Mouse (Mus musculus) forebrain, embryonic 10.5 days (tissue): ENCODE measurements at regions not wholly inside any gene's neighbourhood (a gene's known extent, or its start where the extent isn't known, plus 50 kb on each side); places are given as distances from the start of the nearest gene placed in this dataset.

Experiments
- DNase-seq: peaks from one replicate; pipeline ENCODE4 v3.0.0-alpha.2; 2017; ENCODE audit warnings: low spot score; ENCODE audit errors: extremely low spot score
- H3K27ac ChIP-seq: fragments of 300-500 bp; sonication (generic); 2 replicates; pipeline ENCODE4 v1.5.1; 2016; ENCODE audit warnings: mild to moderate bottlenecking
- H3K27me3 ChIP-seq: fragments of 300-500 bp; sonication (generic); 2 replicates; pipeline ENCODE4 v1.6.1; 2016; ENCODE audit warnings: mild to moderate bottlenecking; ENCODE audit not compliant: poor library complexity, severe bottlenecking
- H3K36me3 ChIP-seq: fragments of 300-500 bp; sonication (generic); replicated peaks from 2 replicates; pipeline ENCODE4 v1.6.1; 2016; ENCODE audit warnings: mild to moderate bottlenecking, moderate library complexity
- H3K4me1 ChIP-seq: fragments of 300-500 bp; sonication (generic); 2 replicates; pipeline ENCODE4 v1.6.1; 2016
- H3K4me3 ChIP-seq: fragments of 300-500 bp; sonication (generic); 2 replicates; pipeline ENCODE4 v1.5.1; 2016; ENCODE audit warnings: mild to moderate bottlenecking, moderate library complexity
- H3K9me3 ChIP-seq: fragments of 300-500 bp; sonication (generic); 2 replicates; pipeline ENCODE4 v1.6.1; 2016; ENCODE audit warnings: mild to moderate bottlenecking, moderate library complexity
- WGBS: fragments of 180-500 bp; shearing (Covaris S2); methylation state at CpG from one replicate; pipeline ENCODE4 v1.1.7; 2016; 5-methylcytosine and 5-hydroxymethylcytosine counted together

GRCm38 (mm10) chr12:56233209-56233608 is 112.5 kb downstream of the Mbip start:
- H3K4me3 ChIP-seq, result no peak overlapping the region
- no peaks in the 10 kb centered on the region for H3K27me3 ChIP-seq
- no peak overlapping the region for H3K27ac ChIP-seq
- H3K9me3 ChIP-seq, result no peaks in the 10 kb centered on the region
- no peaks in the 10 kb centered on the region for H3K4me1 ChIP-seq
- no peaks in the 10 kb centered on the region for H3K36me3 ChIP-seq
- DNase-seq, result no peak

GRCm38 (mm10) chr12:56224142-56224895 is 121.4 kb downstream of the Mbip start:
- Histone ChIP-seq H3K4me1 (no peaks in the 10 kb centered on the region), H3K4me3 (no peak overlapping the region), H3K36me3 (no peaks in the 10 kb centered on the region), H3K27me3 (no peaks in the 10 kb centered on the region), H3K27ac (no peak overlapping the region), H3K9me3 (no peaks in the 10 kb centered on the region)
- DNase-seq, result no peak
- WGBS, result 91% methylated on average over 3 of the region's 3 CpGs

DNA sequence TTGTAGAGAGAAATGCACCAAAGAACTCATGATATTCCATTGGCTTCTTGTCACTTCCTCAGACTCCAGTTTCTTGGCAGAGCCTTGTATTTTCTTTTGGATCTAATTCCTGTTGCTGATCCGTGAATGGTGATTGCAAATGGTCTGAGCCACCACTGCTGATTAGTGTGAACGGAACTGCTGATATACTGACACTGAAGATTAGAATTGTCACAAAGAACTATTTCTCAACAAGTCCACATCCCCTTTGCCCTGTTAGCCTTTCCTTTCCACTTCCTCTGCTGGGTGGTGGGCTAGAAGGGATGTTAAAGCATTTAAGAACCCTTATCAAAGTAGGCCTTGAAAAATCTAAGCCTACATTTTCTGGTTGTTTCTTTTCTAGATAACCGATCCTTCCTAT is 152.2 kb downstream of the Mbip start:
- WGBS, result 88% methylated on average over 3 of the region's 3 CpGs
- H3K9me3 ChIP-seq, result no peaks in the 10 kb centered on the region
- no peak overlapping the region for H3K27ac ChIP-seq
- no peaks in the 10 kb centered on the region for H3K27me3 ChIP-seq
- no peaks in the 10 kb centered on the region for H3K4me1 ChIP-seq
- H3K36me3 ChIP-seq, result no peaks in the 10 kb centered on the region
- no peak overlapping the region for H3K4me3 ChIP-seq
- no peak for DNase-seq

GRCm38 (mm10) chr12:56189562-56189961 is 156.1 kb downstream of the Mbip start:
- Histone ChIP-seq H3K4me3 (no peak overlapping the region), H3K9me3 (no peaks in the 10 kb centered on the region), H3K27ac (no peak overlapping the region), H3K27me3 (no peaks in the 10 kb centered on the region), H3K36me3 (no peaks in the 10 kb centered on the region), H3K4me1 (no peaks in the 10 kb centered on the region)
- 90% methylated on average over 12 of the region's 12 CpGs for WGBS
- no peak for DNase-seq

GRCm38 (mm10) chr12:56160736-56161135 is 185.0 kb downstream of the Mbip start:
- 76% methylated on average over 3 of the region's 3 CpGs for WGBS
- H3K36me3 ChIP-seq, result no peaks in the 10 kb centered on the region
- H3K4me1 ChIP-seq, result no peaks in the 10 kb centered on the region
- DNase-seq, result no peak
- no peak overlapping the region for H3K4me3 ChIP-seq
- H3K27ac ChIP-seq, result no peak overlapping the region
- H3K27me3 ChIP-seq, result no peaks in the 10 kb centered on the region
- no peaks in the 10 kb centered on the region for H3K9me3 ChIP-seq

DNA sequence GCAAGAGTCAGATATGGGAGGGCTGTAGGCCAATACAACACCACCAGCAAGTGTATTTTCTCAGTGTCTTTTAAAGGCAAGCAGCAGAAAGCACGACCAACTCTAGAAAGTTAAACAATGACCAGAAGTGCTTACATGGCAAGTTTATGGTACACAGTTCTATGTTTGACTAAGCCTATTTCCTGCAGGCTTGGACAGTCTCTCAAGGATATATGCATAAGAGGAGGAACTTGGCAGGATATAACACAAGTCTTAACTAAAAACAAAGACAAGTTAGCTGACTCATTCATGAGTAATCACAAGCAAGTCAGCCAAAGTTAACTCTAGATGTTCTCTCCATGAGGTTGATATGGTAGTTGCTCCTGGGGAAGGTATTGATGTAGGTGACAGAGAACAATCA is 201.3 kb downstream of the Mbip start:
- no peak for DNase-seq
- WGBS, result 76% methylated on average over 1 of the region's 1 CpGs
- Histone ChIP-seq H3K27me3 (no peaks in the 10 kb centered on the region), H3K4me3 (no peak overlapping the region), H3K27ac (no peak overlapping the region), H3K4me1 (no peaks in the 10 kb centered on the region), H3K36me3 (no peaks in the 10 kb centered on the region), H3K9me3 (no peaks in the 10 kb centered on the region)

- Histone ChIP-seq H3K4me1 (no peaks in the 10 kb centered on the region), H3K27ac (no peak overlapping the region), H3K27me3 (no peaks in the 10 kb centered on the region), H3K9me3 (no peaks in the 10 kb centered on the region), H3K36me3 (no peaks in the 10 kb centered on the region), H3K4me3 (no peak overlapping the region)
- WGBS, result 75% methylated on average over 2 of the region's 2 CpGs
- DNase-seq, result no peak
These were observed 201.9 kb downstream of the Mbip start for GRCm38 (mm10) chr12:56143789-56144188.

DNA sequence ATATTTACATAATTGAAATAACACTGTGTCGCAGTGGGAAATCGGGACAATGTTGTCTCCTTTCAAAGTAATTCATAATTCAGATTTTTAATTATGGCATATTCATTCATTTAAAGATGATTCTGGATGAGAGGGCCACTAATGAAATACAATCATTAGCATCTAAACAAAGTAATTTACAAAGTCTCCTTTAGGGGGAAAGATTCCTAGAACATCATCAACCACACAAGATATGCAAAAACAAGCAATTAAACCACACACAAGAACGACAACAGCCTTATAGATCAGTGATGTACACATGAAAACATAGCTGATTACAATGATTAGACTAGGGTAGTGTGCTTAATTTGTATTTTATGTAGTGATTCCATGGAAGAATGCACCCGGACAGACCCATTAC is 231.2 kb downstream of the Mbip start:
- H3K9me3 ChIP-seq, result no peaks in the 10 kb centered on the region
- H3K4me1 ChIP-seq, result no peaks in the 10 kb centered on the region
- no peak overlapping the region for H3K4me3 ChIP-seq
- H3K36me3 ChIP-seq, result no peaks in the 10 kb centered on the region
- DNase-seq, result no peak
- no peak overlapping the region for H3K27ac ChIP-seq
- 87% methylated on average over 4 of the region's 4 CpGs for WGBS
- no peaks in the 10 kb centered on the region for H3K27me3 ChIP-seq

- Histone ChIP-seq H3K9me3 (no peaks in the 10 kb centered on the region), H3K4me1 (no peaks in the 10 kb centered on the region), H3K4me3 (no peak overlapping the region), H3K27ac (no peak overlapping the region), H3K27me3 (no peaks in the 10 kb centered on the region), H3K36me3 (no peaks in the 10 kb centered on the region)
- no peak for DNase-seq
These were observed 245.3 kb downstream of the Brms1l start for GRCm38 (mm10) chr12:56081406-56081805.

DNA sequence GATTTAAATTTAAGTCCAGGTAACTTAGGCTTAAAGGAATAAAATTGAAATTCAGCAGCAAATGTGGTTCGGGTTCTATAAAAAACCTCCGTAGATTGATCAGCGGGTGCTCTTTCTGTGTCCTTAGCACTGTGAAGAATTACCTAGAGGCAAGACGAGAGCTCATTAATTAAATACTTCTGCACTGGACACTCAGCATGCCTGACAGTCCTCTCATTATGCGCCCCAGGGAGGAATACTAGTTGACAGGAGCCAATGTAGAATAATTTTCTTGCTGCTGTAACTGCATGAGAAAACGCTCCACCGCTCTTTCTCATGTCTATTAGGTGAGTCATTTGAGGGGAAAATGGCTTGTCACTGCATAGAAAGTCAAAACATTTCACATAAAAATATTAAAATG is 228.1 kb downstream of the Brms1l start:
- no peak for DNase-seq
- no peaks in the 10 kb centered on the region for H3K4me1 ChIP-seq
- H3K4me3 ChIP-seq, result no peak overlapping the region
- H3K27me3 ChIP-seq, result peaks cover 7% of the 10 kb centered on the region
- H3K9me3 ChIP-seq, result no peaks in the 10 kb centered on the region
- WGBS, result 74% methylated on average over 7 of the region's 7 CpGs
- H3K36me3 ChIP-seq, result no peaks in the 10 kb centered on the region
- no peak overlapping the region for H3K27ac ChIP-seq

DNA sequence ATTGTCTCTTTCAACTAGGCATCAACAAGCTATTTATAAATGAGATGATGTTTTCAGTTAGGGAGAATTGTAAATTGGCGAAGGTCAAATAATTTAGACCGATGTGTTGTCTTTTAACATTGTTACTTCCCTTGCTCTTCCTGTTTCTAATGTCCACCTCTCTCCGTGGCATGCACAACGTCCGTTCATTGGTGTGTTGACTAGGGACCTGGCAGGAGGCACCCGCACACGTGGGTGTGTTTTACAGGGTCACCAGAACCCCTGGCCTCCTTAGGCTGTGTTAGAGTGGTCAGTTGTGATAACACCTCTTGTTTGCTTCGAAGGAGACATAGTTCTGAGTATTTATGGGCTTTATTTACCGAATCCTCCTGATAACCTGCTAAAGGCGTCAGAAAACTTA is 222.8 kb downstream of the Brms1l start:
- Histone ChIP-seq H3K27ac (no peak overlapping the region), H3K4me1 (no peaks in the 10 kb centered on the region), H3K36me3 (no peaks in the 10 kb centered on the region), H3K9me3 (no peaks in the 10 kb centered on the region), H3K27me3 (peaks cover 27% of the 10 kb centered on the region), H3K4me3 (no peak overlapping the region)
- WGBS, result 82% methylated on average over 10 of the region's 10 CpGs
- no peak for DNase-seq

GRCm38 (mm10) chr12:56058463-56058862 is 222.3 kb downstream of the Brms1l start:
- H3K4me1 ChIP-seq, result no peaks in the 10 kb centered on the region
- DNase-seq, result peak; percentile 83
- H3K36me3 ChIP-seq, result no peaks in the 10 kb centered on the region
- no peak overlapping the region for H3K27ac ChIP-seq
- H3K27me3 ChIP-seq, result peaks cover 27% of the 10 kb centered on the region
- H3K4me3 ChIP-seq, result no peak overlapping the region
- H3K9me3 ChIP-seq, result no peaks in the 10 kb centered on the region
- WGBS, result 15% methylated on average over 17 of the region's 17 CpGs

DNA sequence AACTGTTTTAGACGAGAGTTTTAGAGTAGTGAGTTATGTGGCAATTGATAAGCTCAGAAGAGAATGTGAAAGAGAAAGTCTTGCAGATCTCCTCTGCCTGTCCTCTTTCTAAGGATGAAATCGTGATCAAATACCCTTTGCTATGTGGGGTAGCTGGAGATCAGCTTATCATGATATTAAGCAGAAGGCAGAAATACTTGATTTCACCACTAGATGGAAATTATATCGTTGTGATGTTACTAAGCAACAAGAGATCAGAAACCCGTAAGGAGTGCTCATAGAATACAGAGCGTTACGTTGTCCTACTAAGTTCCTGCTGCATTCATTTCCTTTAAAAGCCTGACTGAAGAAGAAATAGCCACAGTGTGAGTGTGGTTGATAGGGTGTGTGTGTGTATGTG is 219.3 kb downstream of the Brms1l start:
- Histone ChIP-seq H3K27me3 (peaks cover 27% of the 10 kb centered on the region), H3K36me3 (no peaks in the 10 kb centered on the region), H3K4me1 (no peaks in the 10 kb centered on the region), H3K4me3 (no peak overlapping the region), H3K27ac (no peak overlapping the region), H3K9me3 (peaks cover 3% of the 10 kb centered on the region; the same call in 1 of the 2 replicates)
- WGBS, result 85% methylated on average over 6 of the region's 6 CpGs
- DNase-seq, result no peak

GRCm38 (mm10) chr12:56046050-56046449 is 209.9 kb downstream of the Brms1l start:
- no peak overlapping the region for H3K27ac ChIP-seq
- no peak for DNase-seq
- 89% methylated on average over 3 of the region's 3 CpGs for WGBS

More at GRCm38 (mm10) chr12:56046050-56046449, 209.9 kb downstream of the Brms1l start:
- H3K36me3 ChIP-seq, result no peaks in the 10 kb centered on the region
- no peaks in the 10 kb centered on the region for H3K4me1 ChIP-seq
- no peaks in the 10 kb centered on the region for H3K27me3 ChIP-seq
- peaks cover 4% of the 10 kb centered on the region; the same call in 1 of the 2 replicates for H3K9me3 ChIP-seq
- no peak overlapping the region for H3K4me3 ChIP-seq
